Mouse (Mus musculus) midbrain, embryonic 16.5 days (tissue): ENCODE measurements at regions not wholly inside any gene's neighbourhood (a gene's known extent, or its start where the extent isn't known, plus 50 kb on each side); places are given as distances from the start of the nearest gene placed in this dataset.

Experiments used
- ATAC-seq: fragments of 200-750 bp; cut with Nextera tagmentation; 2 replicates; pipeline ENCODE4 v1.8.0; 2017; ENCODE audit warnings: moderate TSS enrichment
- H3K27ac ChIP-seq: fragments of 300-500 bp; sonication (generic); 2 replicates; pipeline ENCODE4 v1.5.1; 2014; ENCODE audit warnings: mild to moderate bottlenecking, low read length, mixed read lengths
- H3K27me3 ChIP-seq: fragments of 300-500 bp; sonication (generic); 2 replicates; pipeline ENCODE4 v1.6.1; 2014; ENCODE audit warnings: low read depth, low read length, mixed read lengths; ENCODE audit not compliant: control insufficient read depth, insufficient read depth
- H3K36me3 ChIP-seq: fragments of 300-500 bp; sonication (generic); 2 replicates; pipeline ENCODE4 v1.6.1; 2014; ENCODE audit warnings: mild to moderate bottlenecking, low read length, moderate library complexity, mixed read lengths; ENCODE audit not compliant: control insufficient read depth, insufficient read depth
- H3K4me1 ChIP-seq: fragments of 300-500 bp; sonication (generic); 2 replicates; pipeline ENCODE4 v1.6.1; 2014; ENCODE audit warnings: mild to moderate bottlenecking, low read length, mixed read lengths; ENCODE audit not compliant: control insufficient read depth, insufficient read depth
- H3K4me2 ChIP-seq: fragments of 300-500 bp; sonication (generic); 2 replicates; pipeline ENCODE4 v1.6.1; 2014; ENCODE audit warnings: mild to moderate bottlenecking, low read length, mixed read lengths
- H3K4me3 ChIP-seq: fragments of 300-500 bp; sonication (generic); 2 replicates; pipeline ENCODE4 v1.5.1; 2014; ENCODE audit warnings: low read depth, mild to moderate bottlenecking, low read length, moderate library complexity, mixed read lengths
- H3K9ac ChIP-seq: fragments of 300-500 bp; sonication (generic); 2 replicates; pipeline ENCODE4 v1.6.1; 2014; ENCODE audit warnings: low read depth, low read length, mixed read lengths
- H3K9me3 ChIP-seq: fragments of 300-500 bp; sonication (generic); replicated peaks from 2 replicates; pipeline ENCODE4 v1.6.1; 2014; ENCODE audit warnings: mild to moderate bottlenecking, low read length, mixed read lengths; ENCODE audit not compliant: control insufficient read depth, poor library complexity, severe bottlenecking
- WGBS: fragments of 180-500 bp; shearing (Covaris S2); extraction: QIAGEN DNeasy Blood & Tissue Kit; methylation state at CpG from one replicate; pipeline ENCODE4 v1.1.7; 2014; 5-methylcytosine and 5-hydroxymethylcytosine counted together

GRCm38 (mm10) chr1:108592720-108593422 lies 1003.1 kb downstream of the Serpinb8 start:
- ATAC-seq, result no peak
- no peak overlapping the region for H3K27ac ChIP-seq
- no peak overlapping the region for H3K4me3 ChIP-seq
- H3K27me3 ChIP-seq, result no peaks in the 10 kb centered on the region
- 84% methylated on average over 3 of the region's 3 CpGs for WGBS
- no peak overlapping the region for H3K4me2 ChIP-seq
- H3K9ac ChIP-seq, result no peak overlapping the region
- H3K36me3 ChIP-seq, result no peaks in the 10 kb centered on the region
- H3K4me1 ChIP-seq, result no peaks in the 10 kb centered on the region
- no peaks in the 10 kb centered on the region for H3K9me3 ChIP-seq

- H3K27me3 ChIP-seq, result no peaks in the 10 kb centered on the region
- WGBS, result 92% methylated on average over 11 of the region's 11 CpGs
- ATAC-seq, result no peak
Measured at GRCm38 (mm10) chr1:108597129-108597528, 1007.3 kb downstream of the Serpinb8 start.

More at GRCm38 (mm10) chr1:108597129-108597528, 1007.3 kb downstream of the Serpinb8 start:
- no peaks in the 10 kb centered on the region for H3K9me3 ChIP-seq
- no peaks in the 10 kb centered on the region for H3K36me3 ChIP-seq
- H3K9ac ChIP-seq, result no peak overlapping the region
- no peak overlapping the region for H3K4me3 ChIP-seq
- H3K4me1 ChIP-seq, result no peaks in the 10 kb centered on the region
- no peak overlapping the region for H3K4me2 ChIP-seq
- H3K27ac ChIP-seq, result no peak overlapping the region
